Mouse (Mus musculus): ENCODE data around the gene Cnpy3. TPM values are rescaled to one million over a fixed set of nuclear protein-coding genes. Genes with fewer than 3 reads are reported as not detected.
A peak's percentile ranks its signal among the peaks of the same experiment; 100 is the strongest.

Gene Cnpy3
- polyA plus RNA-seq, 1 experiment from 2014 or later: 60.8 TPM

DNA sequence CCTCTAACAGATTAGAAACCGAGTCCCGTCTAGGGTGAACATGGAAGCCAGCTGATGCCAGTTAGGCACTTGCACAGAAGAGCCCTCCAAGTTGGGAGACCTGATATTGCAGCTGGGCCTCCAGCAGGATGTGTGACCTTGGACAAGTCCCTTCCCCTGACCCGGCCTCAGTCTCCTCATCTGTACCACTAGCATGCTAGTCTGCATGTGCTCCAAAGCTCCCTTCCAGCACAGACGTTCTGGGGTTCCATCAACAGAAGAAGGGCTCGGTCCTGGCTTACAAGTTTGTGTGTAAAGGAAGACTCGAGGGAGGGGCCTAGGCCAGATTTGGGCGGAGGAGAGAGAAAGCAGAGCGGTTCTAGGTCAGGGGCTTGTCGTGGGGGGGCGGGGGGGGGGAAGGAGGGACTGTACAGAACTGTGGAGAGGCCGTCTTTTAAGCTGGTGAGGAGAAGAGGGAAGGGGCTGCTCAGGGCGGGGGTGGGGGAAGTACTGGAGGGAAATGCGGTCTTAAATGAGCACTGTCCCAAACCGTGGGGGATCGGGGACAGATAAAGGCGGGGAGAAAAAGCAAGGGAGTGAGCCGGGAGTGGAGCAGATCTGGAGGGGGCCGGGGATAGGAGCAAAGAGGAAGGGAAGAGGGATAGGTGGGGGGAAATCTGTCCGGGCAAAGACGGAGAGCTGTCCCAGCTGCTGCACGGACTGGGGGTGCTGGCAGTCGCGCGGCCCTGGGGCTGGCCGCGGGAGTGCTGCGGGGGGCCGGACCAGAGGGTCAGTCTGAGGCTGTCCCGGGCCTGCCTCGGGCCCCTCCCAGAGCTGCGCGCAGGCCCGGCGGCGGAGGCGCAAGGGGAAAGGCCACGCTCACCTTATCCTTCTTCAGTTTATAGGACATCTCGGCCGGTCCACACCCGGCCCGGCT lies 47.8 kb downstream of the Cnpy3 start:
- peak; percentile 63 for ATAC-seq (replicated peaks; ENCODE audit: low FRiP score)

DNA sequence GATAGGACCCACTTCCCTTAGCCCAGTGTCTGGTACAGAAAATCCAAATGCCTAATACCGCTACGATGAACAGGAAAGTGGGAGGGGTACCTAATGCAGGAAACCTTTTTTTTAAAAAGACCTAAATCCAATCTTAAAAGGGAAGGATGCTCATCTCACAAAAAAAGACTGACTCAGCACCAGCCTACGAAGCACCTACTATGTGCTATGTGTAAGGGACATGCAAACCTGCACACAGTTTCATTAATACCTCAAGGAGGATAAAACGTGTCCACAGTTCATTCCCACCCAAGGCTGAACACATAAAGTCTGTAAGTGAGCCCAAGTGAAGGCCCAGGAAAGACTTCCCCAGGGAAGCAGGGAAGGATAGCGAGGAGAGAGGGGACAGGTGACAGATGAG lies 49.5 kb downstream of the Cnpy3 start:
- H3K27me3 ChIP-seq (replicated peaks; ENCODE audit: control insufficient read depth, insufficient read depth, low read length): no peaks in the 10 kb centered on the region
- peaks cover 10% of the 10 kb centered on the region; the same call in 1 of the 2 replicates for H3K36me3 ChIP-seq (ENCODE audit: control insufficient read depth, insufficient read depth, low read length)
- DNase-seq (ENCODE audit: low spot score) (no peak), ATAC-seq (replicated peaks; ENCODE audit: low FRiP score) (no peak)
- peaks cover 23% of the 10 kb centered on the region for H3K4me1 ChIP-seq (replicated peaks; ENCODE audit: control insufficient read depth, insufficient read depth, low read length)
- no peaks in the 10 kb centered on the region for H3K9me3 ChIP-seq (ENCODE audit: control insufficient read depth, low read length)
- H3K4me3 ChIP-seq (ENCODE audit: low read depth, low read length): 0 out of 2 replicates have a peak overlapping the region, but pooled peaks have one; percentile 76
- WGBS: 83% methylated on average over 5 of the region's 5 CpGs
- peak overlapping the region; percentile 82 for H3K4me2 ChIP-seq
- peak overlapping the region; percentile 74; the same call in 1 of the 2 replicates for H3K9ac ChIP-seq (ENCODE audit: low read depth, low read length)
- no peak overlapping the region for H3K27ac ChIP-seq (ENCODE audit: low read depth, low read length)

More for the DNA sequence above, 47.8 kb downstream of the Cnpy3 start:
- Histone ChIP-seq H3K4me1 (replicated peaks; ENCODE audit: control insufficient read depth, insufficient read depth, low read length) (peaks cover 23% of the 10 kb centered on the region), H3K27me3 (replicated peaks; ENCODE audit: control insufficient read depth, insufficient read depth, low read length) (no peaks in the 10 kb centered on the region), H3K36me3 (ENCODE audit: control insufficient read depth, insufficient read depth, low read length) (peaks cover 5% of the 10 kb centered on the region; the same call in 1 of the 2 replicates), H3K27ac (ENCODE audit: low read depth, low read length) (peak overlapping the region; percentile 57), H3K9me3 (ENCODE audit: control insufficient read depth, low read length) (no peaks in the 10 kb centered on the region), H3K4me2 (peak overlapping the region; percentile 82), H3K9ac (ENCODE audit: low read depth, low read length) (peak overlapping the region; percentile 74), H3K4me3 (ENCODE audit: low read depth, low read length) (peak overlapping the region; percentile 76)
- peak; percentile 47 for DNase-seq (ENCODE audit: low spot score)
- WGBS: 3% methylated on average over 40 of the region's 41 CpGs

DNA sequence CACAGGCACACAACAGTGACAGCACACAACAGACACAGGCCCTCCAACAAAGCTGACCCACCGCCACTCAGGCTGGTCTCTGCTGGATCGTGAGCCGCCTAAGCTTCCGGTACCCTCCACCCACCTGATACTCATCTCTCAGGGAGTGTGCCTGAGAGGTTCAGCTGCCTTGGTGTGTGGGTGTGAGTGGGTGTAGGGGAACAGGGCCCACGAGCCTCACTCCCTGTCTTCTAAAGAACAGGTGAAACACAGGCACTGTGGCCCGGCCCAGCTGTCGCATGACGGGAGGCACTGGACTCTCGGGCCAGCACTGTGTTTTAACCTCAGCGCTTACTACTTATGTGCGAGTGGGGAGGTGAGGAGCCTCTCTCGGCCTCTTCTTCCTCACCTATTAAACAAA lies 49.9 kb downstream of the Cnpy3 start:
- no peaks in the 10 kb centered on the region for H3K27me3 ChIP-seq (replicated peaks; ENCODE audit: control insufficient read depth, insufficient read depth, low read length)
- no peak overlapping the region for H3K27ac ChIP-seq (ENCODE audit: low read depth, low read length)
- H3K4me2 ChIP-seq: no peak overlapping the region
- WGBS: 78% methylated on average over 12 of the region's 12 CpGs
- H3K4me1 ChIP-seq (replicated peaks; ENCODE audit: control insufficient read depth, insufficient read depth, low read length): peaks cover 23% of the 10 kb centered on the region
- H3K4me3 ChIP-seq (ENCODE audit: low read depth, low read length): no peak overlapping the region
- ATAC-seq (replicated peaks; ENCODE audit: low FRiP score): no peak
- H3K9me3 ChIP-seq (ENCODE audit: control insufficient read depth, low read length): no peaks in the 10 kb centered on the region
- H3K36me3 ChIP-seq (ENCODE audit: control insufficient read depth, insufficient read depth, low read length): peaks cover 10% of the 10 kb centered on the region; the same call in 1 of the 2 replicates
- 0 out of 2 replicates have a peak overlapping the region, but pooled peaks have one; percentile 11 for H3K9ac ChIP-seq (ENCODE audit: low read depth, low read length)
- DNase-seq (ENCODE audit: low spot score): no peak

DNA sequence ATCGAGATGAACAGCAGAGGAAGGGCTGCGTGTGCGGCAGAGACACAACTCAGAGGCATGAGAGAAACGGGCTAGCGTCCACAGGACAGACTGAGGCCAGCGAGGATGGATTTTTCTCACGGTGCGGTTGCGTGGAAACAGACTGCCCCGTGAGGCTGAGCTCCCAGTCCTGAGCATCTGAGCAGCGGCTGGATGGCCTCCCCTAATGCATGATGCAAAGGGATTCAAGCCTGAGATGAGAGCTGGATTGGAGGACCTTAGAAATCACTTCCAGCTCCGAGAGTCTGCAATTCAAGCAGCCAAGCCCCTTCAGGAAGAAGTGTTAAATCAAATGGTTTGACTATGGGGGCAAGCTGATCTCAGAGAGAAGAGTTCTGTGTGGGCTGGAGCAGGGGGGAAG lies 50.5 kb downstream of the Cnpy3 start:
- Histone ChIP-seq H3K27me3 (replicated peaks; ENCODE audit: control insufficient read depth, insufficient read depth, low read length) (no peaks in the 10 kb centered on the region), H3K4me1 (replicated peaks; ENCODE audit: control insufficient read depth, insufficient read depth, low read length) (peaks cover 23% of the 10 kb centered on the region), H3K4me3 (ENCODE audit: low read depth, low read length) (no peak overlapping the region), H3K36me3 (ENCODE audit: control insufficient read depth, insufficient read depth, low read length) (peaks cover 10% of the 10 kb centered on the region; the same call in 1 of the 2 replicates), H3K4me2 (no peak overlapping the region), H3K9ac (ENCODE audit: low read depth, low read length) (no peak overlapping the region), H3K27ac (ENCODE audit: low read depth, low read length) (no peak overlapping the region), H3K9me3 (ENCODE audit: control insufficient read depth, low read length) (no peaks in the 10 kb centered on the region)
- WGBS: 82% methylated on average over 12 of the region's 12 CpGs
- ATAC-seq (replicated peaks; ENCODE audit: low FRiP score): no peak
- DNase-seq (ENCODE audit: low spot score): no peak

DNA sequence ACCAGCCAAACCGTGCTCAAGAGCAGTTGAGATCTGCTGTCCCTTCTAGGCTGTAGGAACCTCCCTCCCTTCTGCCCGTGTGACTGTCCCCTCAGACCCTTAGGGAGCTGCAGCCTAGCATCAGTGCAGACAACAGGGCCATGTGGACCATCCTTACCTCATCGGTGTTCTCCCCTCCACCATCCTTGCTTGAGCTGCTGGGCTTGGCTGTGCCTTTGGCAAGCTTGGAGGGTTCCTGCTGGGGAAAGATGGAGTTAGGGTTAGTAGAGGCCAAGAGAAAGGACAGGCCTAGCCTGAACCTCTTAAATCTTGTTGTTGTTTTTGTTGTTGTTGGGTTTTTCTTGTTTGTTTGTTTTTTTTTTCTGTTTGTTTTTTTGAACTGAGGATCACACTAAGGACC lies 52.1 kb downstream of the Cnpy3 start:
- Histone ChIP-seq H3K27me3 (replicated peaks; ENCODE audit: control insufficient read depth, insufficient read depth, low read length) (no peaks in the 10 kb centered on the region), H3K36me3 (ENCODE audit: control insufficient read depth, insufficient read depth, low read length) (peaks cover 10% of the 10 kb centered on the region; the same call in 1 of the 2 replicates), H3K27ac (ENCODE audit: low read depth, low read length) (no peak overlapping the region), H3K4me3 (ENCODE audit: low read depth, low read length) (no peak overlapping the region), H3K9me3 (ENCODE audit: control insufficient read depth, low read length) (no peaks in the 10 kb centered on the region), H3K4me1 (replicated peaks; ENCODE audit: control insufficient read depth, insufficient read depth, low read length) (peaks cover 21% of the 10 kb centered on the region), H3K4me2 (no peak overlapping the region), H3K9ac (ENCODE audit: low read depth, low read length) (no peak overlapping the region)
- WGBS: 84% methylated on average over 3 of the region's 3 CpGs
- DNase-seq (ENCODE audit: low spot score) (no peak), ATAC-seq (replicated peaks; ENCODE audit: low FRiP score) (no peak)

DNA sequence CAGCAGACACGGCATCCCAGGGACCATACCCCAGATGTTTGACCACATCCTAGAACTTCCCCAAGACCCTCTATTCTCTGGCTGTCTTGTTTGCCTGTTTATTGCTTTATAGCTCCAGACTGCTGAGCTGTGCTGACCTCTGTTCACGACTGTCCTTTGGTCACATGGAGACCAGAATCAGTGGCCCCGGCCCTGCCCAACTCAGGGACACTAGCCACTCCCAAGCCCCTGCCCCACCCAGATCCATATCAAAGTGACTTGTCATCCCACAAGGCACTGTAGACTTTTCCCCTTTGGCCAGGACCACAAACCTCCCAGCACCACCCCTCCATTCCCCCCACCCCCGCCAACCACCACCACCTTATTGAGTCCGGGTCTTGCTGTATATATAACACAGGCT lies 52.8 kb downstream of the Cnpy3 start:
- Histone ChIP-seq H3K27ac (ENCODE audit: low read depth, low read length) (no peak overlapping the region), H3K9ac (ENCODE audit: low read depth, low read length) (no peak overlapping the region; the same call in 1 of the 2 replicates), H3K4me3 (ENCODE audit: low read depth, low read length) (no peak overlapping the region), H3K4me1 (replicated peaks; ENCODE audit: control insufficient read depth, insufficient read depth, low read length) (peaks cover 21% of the 10 kb centered on the region), H3K36me3 (ENCODE audit: control insufficient read depth, insufficient read depth, low read length) (peaks cover 10% of the 10 kb centered on the region; the same call in 1 of the 2 replicates), H3K4me2 (no peak overlapping the region), H3K9me3 (ENCODE audit: control insufficient read depth, low read length) (no peaks in the 10 kb centered on the region), H3K27me3 (replicated peaks; ENCODE audit: control insufficient read depth, insufficient read depth, low read length) (no peaks in the 10 kb centered on the region)
- ATAC-seq (replicated peaks; ENCODE audit: low FRiP score) (no peak), DNase-seq (ENCODE audit: low spot score) (no peak)
- 64% methylated on average over 5 of the region's 5 CpGs for WGBS

DNA sequence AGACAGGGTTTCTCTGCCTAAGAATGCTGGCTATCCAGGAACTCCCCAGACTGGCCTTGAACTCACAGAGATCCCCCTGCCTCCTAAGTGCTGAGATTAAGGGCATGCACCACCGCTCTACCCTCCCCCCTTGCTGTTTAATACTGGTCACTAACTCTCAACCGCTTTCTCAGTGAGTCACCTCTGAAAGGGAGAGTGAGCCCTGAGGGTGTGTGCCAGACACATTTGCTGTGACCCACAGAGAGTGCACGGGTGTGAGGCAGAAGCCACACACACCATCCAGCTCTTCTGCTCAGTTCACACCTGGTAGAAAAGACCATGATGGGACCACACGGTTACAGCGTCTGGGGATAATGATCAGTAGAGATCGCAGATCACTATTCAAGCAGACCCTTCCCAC lies 53.5 kb downstream of the Cnpy3 start:
- Histone ChIP-seq H3K4me3 (ENCODE audit: low read depth, low read length) (no peak overlapping the region), H3K27me3 (replicated peaks; ENCODE audit: control insufficient read depth, insufficient read depth, low read length) (no peaks in the 10 kb centered on the region), H3K36me3 (ENCODE audit: control insufficient read depth, insufficient read depth, low read length) (peaks cover 10% of the 10 kb centered on the region; the same call in 1 of the 2 replicates), H3K27ac (ENCODE audit: low read depth, low read length) (no peak overlapping the region), H3K4me2 (no peak overlapping the region), H3K4me1 (replicated peaks; ENCODE audit: control insufficient read depth, insufficient read depth, low read length) (peaks cover 15% of the 10 kb centered on the region), H3K9me3 (ENCODE audit: control insufficient read depth, low read length) (no peaks in the 10 kb centered on the region), H3K9ac (ENCODE audit: low read depth, low read length) (no peak overlapping the region)
- WGBS: 84% methylated on average over 6 of the region's 6 CpGs
- ATAC-seq (replicated peaks; ENCODE audit: low FRiP score): no peak
- no peak for DNase-seq (ENCODE audit: low spot score)

DNA sequence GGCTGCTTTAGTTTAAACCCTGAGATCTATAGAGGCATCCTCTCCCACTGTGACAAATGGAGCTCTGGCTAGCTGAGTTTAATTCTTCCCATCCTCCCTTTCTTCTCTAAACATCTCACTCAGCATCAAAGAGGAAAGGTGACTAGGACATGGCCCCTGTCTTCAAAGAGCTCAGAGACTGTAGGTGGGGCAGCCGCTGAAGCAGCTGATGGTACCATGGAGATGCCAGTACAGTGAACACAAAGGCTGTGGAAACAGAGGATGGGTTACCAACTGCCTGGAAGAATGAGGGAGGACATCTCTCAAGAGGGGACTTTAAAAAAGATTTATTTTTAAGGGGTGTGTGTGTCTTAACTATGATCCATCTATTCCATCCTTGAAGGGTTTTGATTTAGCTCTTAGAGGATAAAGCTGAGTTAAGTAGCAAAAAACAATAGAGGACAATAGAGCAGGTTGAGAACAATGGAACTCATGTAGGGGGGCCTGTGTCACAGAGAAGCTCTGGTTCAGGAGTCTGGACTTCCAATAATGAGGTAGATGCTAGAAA lies 57.4 kb downstream of the Cnpy3 start:
- Histone ChIP-seq H3K4me3 (ENCODE audit: low read depth, low read length) (no peak overlapping the region), H3K9ac (ENCODE audit: low read depth, low read length) (no peak overlapping the region), H3K9me3 (ENCODE audit: control insufficient read depth, low read length) (no peaks in the 10 kb centered on the region), H3K36me3 (ENCODE audit: control insufficient read depth, insufficient read depth, low read length) (peaks cover 10% of the 10 kb centered on the region; the same call in 1 of the 2 replicates), H3K27ac (ENCODE audit: low read depth, low read length) (no peak overlapping the region), H3K27me3 (replicated peaks; ENCODE audit: control insufficient read depth, insufficient read depth, low read length) (no peaks in the 10 kb centered on the region), H3K4me2 (no peak overlapping the region), H3K4me1 (replicated peaks; ENCODE audit: control insufficient read depth, insufficient read depth, low read length) (peaks cover 5% of the 10 kb centered on the region; the same call in 1 of the 2 replicates)
- WGBS: 79% methylated on average over 1 of the region's 1 CpGs
- ATAC-seq (replicated peaks; ENCODE audit: low FRiP score) (no peak), DNase-seq (ENCODE audit: low spot score) (no peak)
